Mouse (Mus musculus) erythroblast, embryonic 14.5 days (primary cell): ENCODE measurements around the gene Capn11.

Experiments used
- GATA1 ChIP-seq: IDR thresholded peaks from 2 replicates; pipeline ENCODE4 v1.6.1; 2012; ENCODE audit warnings: low read length, inconsistent platforms, mixed read lengths
- TAL1 ChIP-seq: IDR thresholded peaks from 3 replicates; pipeline ENCODE4 v1.6.1; 2012; ENCODE audit warnings: low read length, inconsistent platforms, mixed read lengths

DNA sequence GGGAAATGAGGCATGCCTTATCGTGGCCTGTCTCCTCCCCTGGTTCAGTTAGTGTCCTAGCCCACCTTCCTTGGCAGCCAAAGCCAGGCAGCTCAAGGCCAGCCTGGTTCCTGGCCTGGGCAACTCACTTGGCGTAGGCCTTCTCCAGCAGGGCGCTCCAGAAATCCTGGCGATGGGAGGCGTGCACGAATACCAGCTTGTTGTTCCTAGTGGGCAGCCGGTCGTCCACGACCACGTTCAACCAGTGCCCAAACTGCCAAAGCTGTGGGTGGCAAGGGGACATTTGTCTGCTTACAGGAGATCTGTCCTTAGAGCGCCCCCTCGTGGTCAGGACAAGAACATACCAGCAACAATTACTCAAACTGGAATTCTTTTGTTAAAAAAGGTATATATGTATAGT is 16.4 kb downstream of the Capn11 start:
- TF ChIP-seq GATA1 = no peak
- no peak for TF ChIP-seq TAL1
